Mouse (Mus musculus): Measurements from ENCODE around the gene Scel. TPM values are rescaled to one million over a fixed set of nuclear protein-coding genes. Genes with fewer than 3 reads are reported as not detected.

Gene Scel
- polyA plus RNA-seq, 1 experiment from 2014 or later = 0.14 TPM

- H3K4me3 ChIP-seq (replicated peaks) = no peak overlapping the region
- DNase-seq = no peak
- no peaks in the 10 kb centered on the region for H3K36me3 ChIP-seq
- H3K9me3 ChIP-seq (replicated peaks) = no peaks in the 10 kb centered on the region
- WGBS (ENCODE audit: insufficient replicate concordance) = 60% methylated on average over 5 of the region's 5 CpGs
- H3K4me1 ChIP-seq (replicated peaks) = peaks cover 14% of the 10 kb centered on the region
- no peak overlapping the region for H3K4me2 ChIP-seq
- H3K27ac ChIP-seq = no peak overlapping the region
- no peak for ATAC-seq (ENCODE audit: low read depth)
- peaks cover 33% of the 10 kb centered on the region for H3K27me3 ChIP-seq
- H3K9ac ChIP-seq = no peak overlapping the region
These were observed 140.7 kb downstream of the Scel start for GRCm38 (mm10) chr14:103653800-103654199.

- Histone ChIP-seq H3K4me1 (replicated peaks) (peaks cover 7% of the 10 kb centered on the region; the same call in 1 of the 2 replicates), H3K4me2 (no peak overlapping the region), H3K27me3 (peaks cover 17% of the 10 kb centered on the region), H3K4me3 (replicated peaks) (no peak overlapping the region), H3K9me3 (replicated peaks) (no peaks in the 10 kb centered on the region), H3K9ac (no peak overlapping the region), H3K36me3 (no peaks in the 10 kb centered on the region), H3K27ac (no peak overlapping the region)
- WGBS (ENCODE audit: insufficient replicate concordance) = 56% methylated on average over 5 of the region's 5 CpGs
- ATAC-seq (ENCODE audit: low read depth) (no peak), DNase-seq (no peak)
These were observed 142.3 kb downstream of the Scel start for GRCm38 (mm10) chr14:103655448-103655847.

GRCm38 (mm10) chr14:103657876-103658275, 144.7 kb downstream of the Scel start:
- Histone ChIP-seq H3K4me2 (no peak overlapping the region), H3K4me3 (replicated peaks) (no peak overlapping the region), H3K9ac (no peak overlapping the region), H3K36me3 (no peaks in the 10 kb centered on the region), H3K4me1 (replicated peaks) (no peaks in the 10 kb centered on the region), H3K27ac (no peak overlapping the region), H3K9me3 (replicated peaks) (no peaks in the 10 kb centered on the region), H3K27me3 (no peaks in the 10 kb centered on the region)
- 51% methylated on average over 4 of the region's 4 CpGs for WGBS (ENCODE audit: insufficient replicate concordance)
- DNase-seq = no peak
- no peak for ATAC-seq (ENCODE audit: low read depth)

Small RNA genes within 50 kb of the gene (microRNA-seq; reads per million reads assigned to microRNA genes)
- gene Gm22877 = not detected

Other genes starting within 250 kb of the Scel start
- 7.0 and 7.3 TPM in 2 replicates for gene Mycbp2, start 166.5 kb upstream of the Scel start, polyA plus RNA-seq (2015; fragmentation: Nextera tagmentation; extraction: Ambion mirVana)
- 0.13 and 0.21 TPM in 2 replicates for gene Slain1, start 136.9 kb downstream of the Scel start, polyA plus RNA-seq (2015; fragmentation: Nextera tagmentation; extraction: Ambion mirVana)

Measured in liver, embryonic 13.5 days (tissue).